Comparison of ENCODE assay signal across 24 mouse cellular contexts in genomic region chr5:110103901-110104615, GRCm38 (mm10). TPM values are rescaled to one million over a fixed set of nuclear protein-coding genes. Genes with fewer than 3 reads are reported as not detected.
DNase-seq lines count a peak whose midpoint lies in the region; ATAC-seq and TF ChIP-seq lines count a peak whose summit lies in the region.
"Had no signal": no experiment of that assay in that cellular context is flagged by ENCODE, and none has a peak within 500 bp of the region (broad histone marks: within the 10 kb centered on the region; RNA-seq: fewer than 3 reads in every experiment).

No protein-coding gene starts in this region.

- peaks cover 72% of the 10 kb centered on the region for H3K4me1 ChIP-seq in megakaryocyte, embryonic 14.5 days
- H3K4me1 ChIP-seq in E14TG2a.4 (replicated peaks; ENCODE audit: low read depth, low read length): peaks cover 83% of the 10 kb centered on the region

- H3K36me3 ChIP-seq in megakaryocyte, embryonic 14.5 days (replicated peaks; ENCODE audit: low read length): peaks cover 49% of the 10 kb centered on the region
- peaks cover 50% of the 10 kb centered on the region for H3K36me3 ChIP-seq in E14TG2a.4 (ENCODE audit: insufficient read depth, low read length)

- H3K9me3 ChIP-seq in megakaryocyte, embryonic 14.5 days: no peaks in the 10 kb centered on the region
- no peaks in the 10 kb centered on the region for H3K9me3 ChIP-seq in E14TG2a.4 (ENCODE audit: low read length)
- H3K9me3 ChIP-seq: forebrain, embryonic 15.5 days; heart, embryonic 13.5 days; hindbrain, embryonic 12.5 days; liver, embryonic 13.5 days; neural tube, embryonic 12.5 days had no signal

- ATAC-seq in megakaryocyte, adult 5-6 weeks (ENCODE audit: poor library complexity, severe bottlenecking): no peak
- no peak for ATAC-seq in monocyte, adult 5-6 weeks (replicated peaks; ENCODE audit: insufficient number of reproducible peaks, low FRiP score, low TSS enrichment, poor library complexity, severe bottlenecking)
- ATAC-seq: forebrain, embryonic 15.5 days; intestine, postnatal 0 days had no signal

- H3K4me3 ChIP-seq in megakaryocyte, embryonic 14.5 days (replicated peaks): peak overlapping the region; percentile 64
- peak overlapping the region; percentile 94 for H3K4me3 ChIP-seq in E14TG2a.4 (replicated peaks; ENCODE audit: low read length)
- H3K4me3 ChIP-seq: embryonic facial prominence, embryonic 15.5 days; forebrain, embryonic 15.5 days; heart, embryonic 13.5 days; hindbrain, embryonic 12.5 days; liver, embryonic 13.5 days; neural tube, embryonic 12.5 days had no signal

- TF ChIP-seq CTCF in E14TG2a.4 (conservative IDR thresholded peaks at IDR 0.05; ENCODE audit: low read length): no peak

- peak; percentile 52 for DNase-seq in cerebellum, adult 9-10 months
- no peak for DNase-seq in cerebellum, postnatal 14 days
- peak; percentile 7 for DNase-seq in right cerebral cortex, postnatal 4 days
- DNase-seq: adrenal gland, postnatal 25 days; gastrocnemius, postnatal 10 days; heart, postnatal 14 days; liver, embryonic 13.5 days; lung, adult 2 months; lung, postnatal 14 days; midbrain, embryonic 14.5 days; retina, postnatal 1 day; thymus, adult 2 months had no signal

- H3K27me3 ChIP-seq in megakaryocyte, embryonic 14.5 days (replicated peaks): peaks cover 2% of the 10 kb centered on the region
- H3K27me3 ChIP-seq in E14TG2a.4 (ENCODE audit: insufficient read depth, low read length): no peaks in the 10 kb centered on the region
- H3K27me3 ChIP-seq: embryonic facial prominence, embryonic 15.5 days; forebrain, embryonic 15.5 days had no signal

RNA-seq across cellular contexts. Expression of gene Gtpbp6, which starts 3.9 kb away (rescaled TPM):
- 49.5 and 52.6 TPM in 2 replicates for polyA plus RNA-seq in megakaryocyte, embryonic 14.5 days (2012; ENCODE audit: insufficient read depth, low replicate concordance)
- 7.5 and 14.5 TPM in 2 replicates for total RNA-seq in megakaryocyte, adult 5-6 weeks (2015)
- total RNA-seq in megakaryocyte, adult 5-6 weeks (2017): 15.9 and 17.9 TPM in 2 replicates
- 31.9 to 41.2 TPM (median 37.7 TPM) in 3 replicates for total RNA-seq in monocyte, adult 5-6 weeks (2017)

RNA-seq across cellular contexts. Expression of gene Plcxd1, which starts 4.3 kb away (rescaled TPM):
- polyA plus RNA-seq in megakaryocyte, embryonic 14.5 days (2012; ENCODE audit: insufficient read depth, low replicate concordance): 0.10 TPM in 1 of 2 replicates, not detected in the other
- total RNA-seq in megakaryocyte, adult 5-6 weeks (2015): not detected in 2 replicates
- total RNA-seq in megakaryocyte, adult 5-6 weeks (2017): 0.11 TPM in 1 of 2 replicates, not detected in the other
- total RNA-seq in monocyte, adult 5-6 weeks (2017): 0.10 to 2.3 TPM in 2 of 3 replicates, not detected in the other
- total RNA-seq: granulocyte monocyte progenitor cell, adult 5-6 weeks; heart, postnatal 14 days; megakaryocyte-erythroid progenitor cell, adult 5-6 weeks had no signal

RNA-seq across cellular contexts. Expression of gene Zfp605, which starts 5.8 kb away (rescaled TPM):
- 1.00 TPM in 1 of 2 replicates, not detected in the other for polyA plus RNA-seq in megakaryocyte, embryonic 14.5 days (2012; ENCODE audit: insufficient read depth, low replicate concordance)
- 2.5 and 4.2 TPM in 2 replicates for total RNA-seq in megakaryocyte, adult 5-6 weeks (2015)
- total RNA-seq in megakaryocyte, adult 5-6 weeks (2017): 5.9 and 8.1 TPM in 2 replicates
- 6.8 to 11.4 TPM (median 11.3 TPM) in 3 replicates for total RNA-seq in monocyte, adult 5-6 weeks (2017)

RNA-seq across cellular contexts. Expression of gene Gm35315, which starts 9.8 kb away (rescaled TPM):
- not detected in 2 replicates for polyA plus RNA-seq in megakaryocyte, embryonic 14.5 days (2012; ENCODE audit: insufficient read depth, low replicate concordance)
- total RNA-seq in megakaryocyte, adult 5-6 weeks (2015): 0.78 and 0.93 TPM in 2 replicates
- total RNA-seq in megakaryocyte, adult 5-6 weeks (2017): 0.29 and 0.37 TPM in 2 replicates
- 0.39 to 0.76 TPM in 2 of 3 replicates, not detected in the other for total RNA-seq in monocyte, adult 5-6 weeks (2017)

RNA-seq across cellular contexts. Expression of gene Chfr, which starts 31.6 kb away (rescaled TPM):
- 16.6 and 30.1 TPM in 2 replicates for polyA plus RNA-seq in megakaryocyte, embryonic 14.5 days (2012; ENCODE audit: insufficient read depth, low replicate concordance)
- 45.7 and 49.6 TPM in 2 replicates for total RNA-seq in megakaryocyte, adult 5-6 weeks (2015)
- total RNA-seq in megakaryocyte, adult 5-6 weeks (2017): 73.1 and 78.6 TPM in 2 replicates
- 84.6 to 106 TPM (median 89.6 TPM) in 3 replicates for total RNA-seq in monocyte, adult 5-6 weeks (2017)

Comparison
In these comparisons a context has a peak if more than half of its experiments do, and no peak if none do; other contexts are left out.
1. DNase-seq: peak in cerebellum, adult 9-10 months (single experiment) and right cerebral cortex, postnatal 4 days (single experiment); none in cerebellum, postnatal 14 days (0 of 2).